ENCODE assay signal across 15 mouse cellular contexts in genomic region chr8:109903909-109904469, GRCm38 (mm10). TPM values are rescaled to one million over a fixed set of nuclear protein-coding genes. Genes with fewer than 3 reads are reported as not detected.
DNase-seq lines count a peak whose midpoint lies in the region; ATAC-seq lines count a peak whose summit lies in the region.
"Had no signal": no experiment of that assay in that cellular context is flagged by ENCODE, and none has a peak within 500 bp of the region (broad histone marks: within the 10 kb centered on the region; RNA-seq: fewer than 3 reads in every experiment).

No protein-coding gene starts in this region.

- peak; percentile 57 for DNase-seq in NIH3T3 (ENCODE audit: low read depth)
- DNase-seq in layer of hippocampus, adult 18-20 months (ENCODE audit: low spot score in 2 of 2): peak; percentile 24 to 82
- no peak for DNase-seq in gastrocnemius, adult 18-20 months (ENCODE audit: low spot score)
- no peak for DNase-seq in liver, embryonic 11.5 days (ENCODE audit: low spot score)
- no peak for DNase-seq in lung, postnatal 10 days
- DNase-seq: adrenal gland, postnatal 14 days; cerebellum, postnatal 36 days; heart, postnatal 14 days; liver, postnatal 0 days; thymus, postnatal 14 days had no signal

- no peaks in the 10 kb centered on the region for H3K9me3 ChIP-seq in forebrain, embryonic 16.5 days (ENCODE audit: control insufficient read depth, low read length)
- H3K9me3 ChIP-seq in forebrain, embryonic 13.5 days (replicated peaks): no peaks in the 10 kb centered on the region
- no peaks in the 10 kb centered on the region for H3K9me3 ChIP-seq in liver, embryonic 11.5 days (ENCODE audit: control insufficient read depth, low read length)
- H3K9me3 ChIP-seq: midbrain, embryonic 12.5 days had no signal

- 65% methylated on average over 10 of the region's 10 CpGs for WGBS in forebrain, embryonic 16.5 days
- 84% methylated on average over 10 of the region's 10 CpGs for WGBS in forebrain, embryonic 13.5 days
- WGBS in liver, embryonic 11.5 days: 83% methylated on average over 10 of the region's 10 CpGs

- peak; percentile 57; the same call in 1 of the 2 replicates for ATAC-seq in forebrain, embryonic 16.5 days
- no peak for ATAC-seq in forebrain, embryonic 13.5 days
- ATAC-seq in megakaryocyte, adult 5-6 weeks (ENCODE audit: poor library complexity, severe bottlenecking): peak; percentile 79
- no peak for ATAC-seq in liver, embryonic 11.5 days (replicated peaks; ENCODE audit: low FRiP score)
- ATAC-seq: inflammation-experienced regulatory T-cells, adult 6 months; liver, postnatal 0 days had no signal

- peaks cover 16% of the 10 kb centered on the region for H3K4me1 ChIP-seq in forebrain, embryonic 16.5 days (replicated peaks; ENCODE audit: control insufficient read depth, insufficient read depth, low read length)
- H3K4me1 ChIP-seq in forebrain, embryonic 13.5 days: no peaks in the 10 kb centered on the region
- H3K4me1 ChIP-seq in liver, embryonic 11.5 days (replicated peaks; ENCODE audit: control insufficient read depth, insufficient read depth, low read length): no peaks in the 10 kb centered on the region
- H3K4me1 ChIP-seq: midbrain, embryonic 12.5 days had no signal

- no peak overlapping the region for H3K9ac ChIP-seq in forebrain, embryonic 16.5 days (replicated peaks; ENCODE audit: low read depth, low read length)
- no peak overlapping the region for H3K9ac ChIP-seq in forebrain, embryonic 13.5 days
- no peak overlapping the region for H3K9ac ChIP-seq in liver, embryonic 11.5 days (ENCODE audit: low read depth, low read length)
- H3K9ac ChIP-seq: liver, postnatal 0 days; midbrain, embryonic 12.5 days had no signal

- H3K27me3 ChIP-seq in forebrain, embryonic 16.5 days (replicated peaks; ENCODE audit: control insufficient read depth, insufficient read depth, low read length): no peaks in the 10 kb centered on the region
- H3K27me3 ChIP-seq in forebrain, embryonic 13.5 days: no peaks in the 10 kb centered on the region
- H3K27me3 ChIP-seq in liver, embryonic 11.5 days (replicated peaks; ENCODE audit: control insufficient read depth, insufficient read depth, low read length): no peaks in the 10 kb centered on the region
- H3K27me3 ChIP-seq: midbrain, embryonic 12.5 days had no signal

- no peak overlapping the region for H3K4me2 ChIP-seq in forebrain, embryonic 16.5 days (ENCODE audit: low read length)
- H3K4me2 ChIP-seq in forebrain, embryonic 13.5 days: no peak overlapping the region
- no peak overlapping the region for H3K4me2 ChIP-seq in liver, embryonic 11.5 days
- H3K4me2 ChIP-seq: midbrain, embryonic 12.5 days had no signal

- H3K36me3 ChIP-seq in forebrain, embryonic 16.5 days (ENCODE audit: control insufficient read depth, insufficient read depth): no peaks in the 10 kb centered on the region; the same call in 1 of the 2 replicates
- peaks cover 36% of the 10 kb centered on the region for H3K36me3 ChIP-seq in forebrain, embryonic 13.5 days (ENCODE audit: poor library complexity, severe bottlenecking)
- H3K36me3 ChIP-seq in liver, embryonic 11.5 days (ENCODE audit: control insufficient read depth, insufficient read depth, low read length): peaks cover 3% of the 10 kb centered on the region; the same call in 1 of the 2 replicates

- no peak overlapping the region for H3K4me3 ChIP-seq in forebrain, embryonic 16.5 days (replicated peaks; ENCODE audit: low read length)
- no peak overlapping the region for H3K4me3 ChIP-seq in forebrain, embryonic 13.5 days
- H3K4me3 ChIP-seq in liver, embryonic 11.5 days (ENCODE audit: low read depth, low read length): no peak overlapping the region
- H3K4me3 ChIP-seq: midbrain, embryonic 12.5 days had no signal

- H3K27ac ChIP-seq in forebrain, embryonic 16.5 days (ENCODE audit: low read length): peak overlapping the region; percentile 75
- no peak overlapping the region for H3K27ac ChIP-seq in forebrain, embryonic 13.5 days
- no peak overlapping the region for H3K27ac ChIP-seq in liver, embryonic 11.5 days (ENCODE audit: low read depth, low read length)
- H3K27ac ChIP-seq: midbrain, embryonic 12.5 days had no signal

RNA-seq across cellular contexts. Expression of gene Phlpp2, which starts 35.6 kb away (rescaled TPM):
- polyA plus RNA-seq in forebrain, embryonic 16.5 days (2015; fragmentation: Nextera tagmentation; extraction: Ambion mirVana): 3.8 and 4.0 TPM in 2 replicates
- polyA plus RNA-seq in forebrain, embryonic 13.5 days (2015; fragmentation: Nextera tagmentation; extraction: Ambion mirVana): 3.1 and 3.4 TPM in 2 replicates
- total RNA-seq in layer of hippocampus, adult 18-20 months (2021): 10 to 100 TPM; 27.9 to 28.0 TPM
- 6.2 and 9.3 TPM in 2 replicates for total RNA-seq in megakaryocyte, adult 5-6 weeks (2015)
- total RNA-seq in megakaryocyte, adult 5-6 weeks (2017): 8.5 and 8.6 TPM in 2 replicates
- 1 to 10 TPM; 1.8 to 2.3 TPM for total RNA-seq in gastrocnemius, adult 18-20 months (2021)
- polyA plus RNA-seq in liver, embryonic 11.5 days (2014; fragmentation: Nextera tagmentation; extraction: Ambion mirVana): 3.5 and 3.7 TPM in 2 replicates

RNA-seq across cellular contexts. Expression of gene Marveld3, which starts 58.0 kb away (rescaled TPM):
- polyA plus RNA-seq in forebrain, embryonic 16.5 days (2015; fragmentation: Nextera tagmentation; extraction: Ambion mirVana): 1.1 and 2.4 TPM in 2 replicates
- 1.0 and 1.5 TPM in 2 replicates for polyA plus RNA-seq in forebrain, embryonic 13.5 days (2015; fragmentation: Nextera tagmentation; extraction: Ambion mirVana)
- under 1 TPM in 1 of 2 experiments, not detected in 1; 0.18 TPM for total RNA-seq in layer of hippocampus, adult 18-20 months (2021)
- total RNA-seq in megakaryocyte, adult 5-6 weeks (2015): not detected in 2 replicates
- total RNA-seq in megakaryocyte, adult 5-6 weeks (2017): not detected in 2 replicates
- total RNA-seq in gastrocnemius, adult 18-20 months (2021): not detected
- 0.15 and 0.17 TPM in 2 replicates for polyA plus RNA-seq in liver, embryonic 11.5 days (2014; fragmentation: Nextera tagmentation; extraction: Ambion mirVana)
- polyA plus RNA-seq: inflammation-experienced regulatory T-cells, adult 6 months had no signal

Comparison
In these comparisons a context has a peak if more than half of its experiments do, and no peak if none do; other contexts are left out.
1. ATAC-seq: peak in forebrain, embryonic 16.5 days (single experiment) and megakaryocyte, adult 5-6 weeks (single experiment); none in forebrain, embryonic 13.5 days (single experiment) and liver, embryonic 11.5 days (single experiment).
2. DNase-seq: peak in NIH3T3 (single experiment) and layer of hippocampus, adult 18-20 months (2 of 2); none in gastrocnemius, adult 18-20 months (single experiment), liver, embryonic 11.5 days (single experiment) and lung, postnatal 10 days (single experiment).